Mouse (Mus musculus) layer of hippocampus, adult 18-20 months (tissue): Measurements from ENCODE around the gene Jund. TPM values are rescaled to one million over a fixed set of nuclear protein-coding genes. Genes with fewer than 3 reads are reported as not detected.

ENCODE experiments used
- DNase-seq, 2 experiments: peaks; one replicate each; pipeline ENCODE4 v3.0.0; 2022; ENCODE audit warnings: low spot score in 2 of 2
- total RNA-seq, 2 experiments: library from RNA; stranded (reverse); gene quantifications; 2 replicates each; pipeline ENCODE4 v1.2.3; 2021

Jund gene
- total RNA-seq, 2 experiments from 2014 or later = 186 to 200 TPM

- DNase-seq = no peak
These were observed 24.6 kb upstream of the Jund start for GRCm38 (mm10) chr8:70674109-70674508.

- DNase-seq = no peak
These were observed 24.0 kb upstream of the Jund start for GRCm38 (mm10) chr8:70674716-70675115.

- no peak for DNase-seq
These were observed 23.4 kb upstream of the Jund start for GRCm38 (mm10) chr8:70675336-70675735.

- no peak for DNase-seq
These were observed 21.2 kb upstream of the Jund start for GRCm38 (mm10) chr8:70677451-70678080.

- DNase-seq = no peak
These were observed 20.1 kb upstream of the Jund start for GRCm38 (mm10) chr8:70678679-70679078.

- no peak for DNase-seq
These were observed 19.3 kb upstream of the Jund start for GRCm38 (mm10) chr8:70679404-70679803.

GRCm38 (mm10) chr8:70680039-70680438 lies 18.7 kb upstream of the Jund start:
- DNase-seq = no peak

GRCm38 (mm10) chr8:70681410-70681809 lies 17.3 kb upstream of the Jund start:
- no peak for DNase-seq

- DNase-seq = no peak
These were observed 16.6 kb upstream of the Jund start for GRCm38 (mm10) chr8:70682193-70682592.

GRCm38 (mm10) chr8:70682692-70683091 lies 16.1 kb upstream of the Jund start:
- no peak for DNase-seq

- peak; percentile 78 to 87 for DNase-seq
These were observed 14.5 kb upstream of the Jund start for GRCm38 (mm10) chr8:70684291-70684690.

GRCm38 (mm10) chr8:70687576-70687975 lies 11.2 kb upstream of the Jund start:
- DNase-seq = no peak

- DNase-seq = no peak
These were observed 10.6 kb upstream of the Jund start for GRCm38 (mm10) chr8:70688136-70688535.

- no peak for DNase-seq
These were observed 8.8 kb upstream of the Jund start for GRCm38 (mm10) chr8:70689892-70690390.

- no peak for DNase-seq
These were observed 7.5 kb upstream of the Jund start for GRCm38 (mm10) chr8:70691230-70691629.

- no peak for DNase-seq
These were observed 7.0 kb upstream of the Jund start for GRCm38 (mm10) chr8:70691727-70692231.

- DNase-seq = no peak
These were observed 5.1 kb upstream of the Jund start for GRCm38 (mm10) chr8:70693636-70694035.

GRCm38 (mm10) chr8:70695318-70696018 lies 3.3 kb upstream of the Jund start:
- DNase-seq = no peak

GRCm38 (mm10) chr8:70696019-70696885 lies 2.5 kb upstream of the Jund start:
- no peak for DNase-seq

GRCm38 (mm10) chr8:70696946-70697345 lies 1.8 kb upstream of the Jund start:
- no peak for DNase-seq

GRCm38 (mm10) chr8:70697366-70698250 lies 1.1 kb upstream of the Jund start:
- DNase-seq = no peak
